Mouse (Mus musculus): ENCODE data around the gene Zbtb2. TPM values are rescaled to one million over a fixed set of nuclear protein-coding genes. Genes with fewer than 3 reads are reported as not detected.

The Zbtb2 gene
- polyA plus RNA-seq, 1 experiment from 2014 or later = 4.4 TPM

DNA sequence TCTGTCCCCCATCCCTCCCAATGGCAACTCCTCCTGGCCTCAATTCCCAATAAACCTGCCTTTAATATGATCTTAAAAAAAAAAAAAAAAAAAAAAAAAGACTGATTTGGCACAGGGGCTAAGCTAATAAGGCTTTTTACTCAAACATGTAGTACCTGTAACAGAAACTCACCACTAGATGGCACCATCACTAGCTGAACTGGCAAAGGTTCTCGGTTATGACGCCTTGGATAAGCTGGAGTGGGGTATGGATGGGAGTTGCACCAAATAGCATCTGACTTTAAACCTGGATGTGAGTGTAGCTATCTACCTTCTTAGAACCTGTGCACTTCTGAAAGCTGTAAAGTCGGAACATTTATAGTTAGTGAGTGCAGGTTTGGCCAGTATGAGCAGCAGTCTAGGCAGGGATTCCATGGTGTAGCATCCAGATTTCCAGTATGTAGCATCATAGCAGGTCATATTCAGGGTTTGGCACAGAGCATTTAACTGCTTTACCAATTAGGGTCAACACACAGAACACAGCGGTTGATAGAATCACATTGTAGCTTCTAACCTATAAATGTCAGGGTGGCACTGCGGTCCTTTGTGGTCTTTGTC, 17.1 kb upstream of the Zbtb2 start:
- ATAC-seq (ENCODE audit: low read depth) (0 out of 2 replicates have a peak, but pooled peaks have one; percentile 10), DNase-seq (no peak)
- Histone ChIP-seq H3K36me3 (peaks cover 66% of the 10 kb centered on the region), H3K27ac (no peak overlapping the region), H3K9ac (no peak overlapping the region), H3K9me3 (replicated peaks) (no peaks in the 10 kb centered on the region), H3K27me3 (no peaks in the 10 kb centered on the region), H3K4me3 (replicated peaks) (no peak overlapping the region), H3K4me1 (replicated peaks) (peaks cover 10% of the 10 kb centered on the region), H3K4me2 (no peak overlapping the region)
- WGBS (ENCODE audit: insufficient replicate concordance) = 57% methylated on average over 5 of the region's 5 CpGs

DNA sequence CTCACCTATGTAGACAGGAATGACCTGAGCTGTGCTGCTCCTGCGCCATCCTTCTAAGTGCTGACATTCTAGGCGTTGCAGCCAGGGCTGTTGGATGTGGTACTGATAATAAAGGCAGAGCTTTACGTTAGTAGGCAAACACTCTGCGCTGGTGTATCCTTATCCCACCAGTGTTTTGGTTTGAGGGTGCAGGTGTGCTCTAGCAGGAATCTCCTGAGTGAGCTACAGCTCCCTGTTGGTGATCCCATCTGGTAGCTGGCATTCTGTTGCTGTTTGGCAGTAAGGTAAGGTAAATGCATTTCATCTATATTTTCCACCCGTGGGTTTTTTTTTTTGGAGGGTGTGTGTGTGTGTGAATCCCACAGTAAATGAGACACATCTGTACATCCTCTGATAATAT, 10.2 kb upstream of the Zbtb2 start:
- Histone ChIP-seq H3K9ac (no peak overlapping the region), H3K4me3 (replicated peaks) (no peak overlapping the region), H3K4me2 (no peak overlapping the region), H3K27me3 (no peaks in the 10 kb centered on the region), H3K36me3 (peaks cover 67% of the 10 kb centered on the region), H3K4me1 (replicated peaks) (peaks cover 14% of the 10 kb centered on the region), H3K27ac (no peak overlapping the region), H3K9me3 (replicated peaks) (no peaks in the 10 kb centered on the region)
- WGBS (ENCODE audit: insufficient replicate concordance) = 73% methylated on average over 5 of the region's 5 CpGs
- no peak for ATAC-seq (ENCODE audit: low read depth)
- no peak for DNase-seq

- DNase-seq (no peak), ATAC-seq (ENCODE audit: low read depth) (no peak)
- H3K4me1 ChIP-seq (replicated peaks) = peaks cover 37% of the 10 kb centered on the region
- no peaks in the 10 kb centered on the region for H3K27me3 ChIP-seq
- 75% methylated on average over 3 of the region's 3 CpGs for WGBS (ENCODE audit: insufficient replicate concordance)
- H3K36me3 ChIP-seq = peaks cover 47% of the 10 kb centered on the region
- no peaks in the 10 kb centered on the region for H3K9me3 ChIP-seq (replicated peaks)
- H3K27ac ChIP-seq = no peak overlapping the region
- H3K9ac ChIP-seq = no peak overlapping the region
- H3K4me3 ChIP-seq (replicated peaks) = no peak overlapping the region
- H3K4me2 ChIP-seq = no peak overlapping the region
Observed at GRCm38 (mm10) chr10:4395321-4395720, 7.4 kb upstream of the Zbtb2 start.

DNA sequence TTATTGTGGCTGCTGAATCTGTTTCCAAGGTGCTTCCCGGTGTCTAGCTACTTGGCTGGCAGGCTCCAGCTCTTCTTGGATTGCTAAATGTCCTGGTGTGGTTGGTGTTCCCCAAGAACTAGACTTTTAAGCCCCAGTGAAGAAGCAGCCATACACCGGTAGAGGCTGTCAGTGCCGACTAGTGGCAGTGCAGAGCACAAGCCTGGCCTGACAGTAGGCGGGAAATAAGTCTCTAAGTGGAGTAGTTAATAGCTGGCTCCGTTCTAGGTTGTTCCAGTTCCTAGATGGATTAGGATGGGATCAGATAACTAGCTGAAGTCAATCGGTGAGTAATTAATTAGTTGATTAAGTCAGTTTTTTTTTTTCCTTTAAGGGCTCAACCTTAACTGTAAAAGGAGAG, 3.9 kb upstream of the Zbtb2 start:
- Histone ChIP-seq H3K9me3 (replicated peaks) (no peaks in the 10 kb centered on the region), H3K27ac (peak overlapping the region; percentile 5; the same call in 1 of the 2 replicates), H3K36me3 (peaks cover 27% of the 10 kb centered on the region), H3K27me3 (no peaks in the 10 kb centered on the region), H3K4me1 (replicated peaks) (peaks cover 58% of the 10 kb centered on the region), H3K4me2 (no peak overlapping the region), H3K4me3 (replicated peaks) (no peak overlapping the region), H3K9ac (0 out of 2 replicates have a peak overlapping the region, but pooled peaks have one; percentile 9)
- 68% methylated on average over 6 of the region's 6 CpGs for whole genome bisulfite sequencing (ENCODE audit: insufficient replicate concordance)
- DNase-seq (no peak), ATAC-seq (ENCODE audit: low read depth) (no peak)

- ATAC-seq (ENCODE audit: low read depth) (no peak), DNase-seq (no peak)
- Histone ChIP-seq H3K9me3 (replicated peaks) (no peaks in the 10 kb centered on the region), H3K4me2 (no peak overlapping the region), H3K9ac (0 out of 2 replicates have a peak overlapping the region, but pooled peaks have one; percentile 9), H3K27ac (no peak overlapping the region), H3K36me3 (peaks cover 24% of the 10 kb centered on the region), H3K27me3 (no peaks in the 10 kb centered on the region), H3K4me1 (replicated peaks) (peaks cover 62% of the 10 kb centered on the region), H3K4me3 (replicated peaks) (no peak overlapping the region)
- 70% methylated on average over 5 of the region's 5 CpGs for WGBS (ENCODE audit: insufficient replicate concordance)
Observed at GRCm38 (mm10) chr10:4391076-4391475, 3.2 kb upstream of the Zbtb2 start.

- Histone ChIP-seq H3K9me3 (replicated peaks) (no peaks in the 10 kb centered on the region), H3K4me2 (no peak overlapping the region), H3K4me1 (replicated peaks) (peaks cover 65% of the 10 kb centered on the region), H3K36me3 (peaks cover 19% of the 10 kb centered on the region), H3K4me3 (replicated peaks) (no peak overlapping the region), H3K27me3 (no peaks in the 10 kb centered on the region), H3K27ac (no peak overlapping the region), H3K9ac (no peak overlapping the region)
- no peak for ATAC-seq (ENCODE audit: low read depth)
- WGBS (ENCODE audit: insufficient replicate concordance) = 55% methylated on average over 2 of the region's 2 CpGs
- DNase-seq = no peak
Observed at GRCm38 (mm10) chr10:4390550-4390949, 2.6 kb upstream of the Zbtb2 start.

DNA sequence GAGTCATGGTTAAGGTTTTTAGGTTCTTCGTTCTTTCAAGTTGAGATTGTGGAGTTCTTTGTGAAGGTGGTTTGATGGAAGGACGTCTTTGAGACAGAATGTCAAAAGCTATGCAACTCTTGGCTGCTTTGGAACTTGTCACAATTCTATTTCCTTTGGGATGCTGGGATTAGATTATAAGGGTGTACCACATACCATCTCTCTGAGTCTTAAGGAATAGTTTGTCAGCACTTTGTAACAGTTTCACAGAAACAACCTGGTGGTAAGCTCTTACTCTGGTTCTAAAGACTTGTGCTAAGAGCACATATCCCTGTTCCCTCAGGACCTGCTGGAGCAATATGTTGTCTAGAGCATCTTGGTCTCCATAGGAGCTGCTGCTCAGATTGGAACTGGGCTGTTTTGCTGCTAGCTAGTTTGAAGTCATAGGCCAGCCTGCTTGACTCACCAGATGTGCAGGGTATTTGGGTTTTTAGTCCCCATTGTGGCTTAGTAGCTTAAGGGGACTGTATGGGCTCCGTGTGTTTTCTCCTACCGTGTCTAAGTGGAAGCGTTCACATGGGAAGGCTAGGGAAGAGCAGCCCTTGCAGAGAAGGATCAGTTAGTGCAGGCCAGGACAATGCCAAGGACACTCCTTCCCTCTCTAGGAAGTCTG, 1.7 kb upstream of the Zbtb2 start:
- Histone ChIP-seq H3K4me2 (peak overlapping the region; percentile 96), H3K27me3 (no peaks in the 10 kb centered on the region), H3K27ac (no peak overlapping the region), H3K9ac (peak overlapping the region; percentile 98), H3K9me3 (replicated peaks) (no peaks in the 10 kb centered on the region), H3K4me3 (replicated peaks) (peak overlapping the region; percentile 98), H3K4me1 (replicated peaks) (peaks cover 70% of the 10 kb centered on the region), H3K36me3 (peaks cover 9% of the 10 kb centered on the region)
- no peak for DNase-seq
- WGBS (ENCODE audit: insufficient replicate concordance) = 58% methylated on average over 5 of the region's 5 CpGs
- no peak for ATAC-seq (ENCODE audit: low read depth)

DNA sequence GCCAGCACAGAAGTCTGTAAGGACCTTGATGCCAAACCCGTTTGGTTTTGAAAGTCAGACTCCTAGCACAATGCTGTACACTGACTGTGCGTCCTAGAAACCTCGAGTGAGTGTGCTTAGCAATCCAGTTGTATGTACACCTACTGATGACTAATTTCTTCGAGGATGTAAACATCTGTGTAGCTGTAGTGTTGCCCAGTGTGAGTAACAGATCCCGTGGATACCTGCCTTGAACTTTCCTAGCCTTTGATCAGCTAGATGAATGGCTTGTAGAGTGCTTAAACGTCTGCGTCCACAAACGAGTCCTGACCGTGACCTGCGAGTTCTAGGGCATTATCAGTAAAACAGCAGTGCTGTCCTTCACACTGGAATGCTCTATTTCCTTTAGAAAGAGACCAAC, 1.1 kb upstream of the Zbtb2 start:
- no peak for ATAC-seq (ENCODE audit: low read depth)
- no peak for DNase-seq
- H3K4me1 ChIP-seq (replicated peaks) = peaks cover 74% of the 10 kb centered on the region
- H3K36me3 ChIP-seq = peaks cover 4% of the 10 kb centered on the region
- H3K27ac ChIP-seq = 0 out of 2 replicates have a peak overlapping the region, but pooled peaks have one; percentile 96
- no peaks in the 10 kb centered on the region for H3K9me3 ChIP-seq (replicated peaks)
- peak overlapping the region; percentile 98 for H3K4me3 ChIP-seq (replicated peaks)
- H3K9ac ChIP-seq = peak overlapping the region; percentile 98
- WGBS (ENCODE audit: insufficient replicate concordance) = 16% methylated on average over 10 of the region's 10 CpGs
- no peaks in the 10 kb centered on the region for H3K27me3 ChIP-seq
- H3K4me2 ChIP-seq = peak overlapping the region; percentile 96

GRCm38 (mm10) chr10:4388384-4388745, 457 bp upstream of the Zbtb2 start:
- WGBS (ENCODE audit: insufficient replicate concordance) = under 1% methylated on average over 19 of the region's 19 CpGs
- Histone ChIP-seq H3K27ac (peak overlapping the region; percentile 96), H3K4me1 (replicated peaks) (peaks cover 79% of the 10 kb centered on the region), H3K27me3 (no peaks in the 10 kb centered on the region), H3K4me2 (peak overlapping the region; percentile 96), H3K9ac (peak overlapping the region; percentile 98), H3K4me3 (replicated peaks) (peak overlapping the region; percentile 98), H3K36me3 (no peaks in the 10 kb centered on the region; the same call in none of the 2 replicates), H3K9me3 (replicated peaks) (no peaks in the 10 kb centered on the region)
- no peak for DNase-seq
- no peak for ATAC-seq (ENCODE audit: low read depth)

DNA sequence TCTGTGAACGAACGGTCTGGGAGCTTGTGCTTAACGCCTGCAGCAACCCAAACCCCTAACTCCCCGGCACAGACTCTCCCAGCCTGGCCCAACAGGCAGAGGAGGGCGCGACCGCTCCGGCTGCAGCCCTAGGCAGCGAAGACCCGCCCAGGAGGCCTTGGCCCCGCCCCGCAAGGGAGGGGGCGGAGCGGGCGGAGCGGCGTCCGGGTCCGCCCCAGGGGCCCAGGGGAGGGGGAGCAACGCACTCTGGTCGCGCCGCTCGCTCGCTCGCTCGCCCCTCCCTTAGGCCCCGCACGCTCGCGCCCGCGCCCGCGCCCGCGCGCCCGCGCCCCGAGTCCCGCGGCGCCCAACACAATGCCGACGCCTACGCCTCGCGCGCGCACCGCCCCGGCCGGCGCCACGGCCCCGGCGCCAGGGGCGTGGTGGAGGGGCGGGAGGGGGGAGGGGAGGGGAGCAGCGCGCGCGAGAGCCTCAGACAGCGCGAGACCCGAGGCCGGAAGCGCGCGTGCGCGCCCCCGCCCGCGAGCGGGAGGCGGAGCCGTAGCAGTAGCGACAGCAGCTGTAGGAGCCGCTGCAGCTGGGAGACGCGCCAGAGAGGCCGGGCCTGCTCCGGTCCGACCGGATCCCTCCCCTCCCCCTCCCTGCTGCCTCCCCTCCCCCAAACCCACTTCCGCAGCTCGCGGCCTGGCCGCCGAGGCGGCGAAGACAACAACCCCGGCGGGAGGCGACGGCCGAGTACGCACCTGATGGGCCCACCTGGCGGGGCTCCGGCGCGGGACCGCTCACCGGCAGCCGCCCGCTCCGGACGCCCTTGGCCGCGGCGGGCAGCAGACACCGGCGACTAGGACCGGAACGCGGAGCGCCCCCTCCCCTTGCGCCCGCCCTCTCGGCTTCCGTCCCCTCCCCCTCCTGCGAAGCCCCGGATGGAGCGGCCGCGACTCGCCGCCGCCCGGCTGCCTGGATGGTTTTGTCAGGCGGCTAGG, 1.0 kb downstream of the Zbtb2 start:
- Histone ChIP-seq H3K9ac (peak overlapping the region; percentile 98), H3K4me2 (peak overlapping the region; percentile 96), H3K4me3 (replicated peaks) (peak overlapping the region; percentile 98), H3K9me3 (replicated peaks) (no peaks in the 10 kb centered on the region), H3K36me3 (no peaks in the 10 kb centered on the region; the same call in none of the 2 replicates), H3K27me3 (no peaks in the 10 kb centered on the region), H3K27ac (peak overlapping the region; percentile 96), H3K4me1 (replicated peaks) (peaks cover 78% of the 10 kb centered on the region)
- WGBS (ENCODE audit: insufficient replicate concordance) = under 1% methylated on average over 72 of the region's 133 CpGs
- DNase-seq = peak; percentile 92
- ATAC-seq (ENCODE audit: low read depth) = peak; percentile 90

GRCm38 (mm10) chr10:4384244-4384643, 3.7 kb downstream of the Zbtb2 start:
- peaks cover 52% of the 10 kb centered on the region for H3K4me1 ChIP-seq (replicated peaks)
- no peaks in the 10 kb centered on the region for H3K36me3 ChIP-seq
- H3K9me3 ChIP-seq (replicated peaks) = no peaks in the 10 kb centered on the region
- H3K4me2 ChIP-seq = no peak overlapping the region
- H3K9ac ChIP-seq = no peak overlapping the region
- no peaks in the 10 kb centered on the region for H3K27me3 ChIP-seq
- WGBS (ENCODE audit: insufficient replicate concordance) = 85% methylated on average over 7 of the region's 7 CpGs
- no peak for ATAC-seq (ENCODE audit: low read depth)
- no peak for DNase-seq
- no peak overlapping the region for H3K4me3 ChIP-seq (replicated peaks)
- no peak overlapping the region for H3K27ac ChIP-seq
